Mouse (Mus musculus): ENCODE measurements around the gene Ksr1.

DNA sequence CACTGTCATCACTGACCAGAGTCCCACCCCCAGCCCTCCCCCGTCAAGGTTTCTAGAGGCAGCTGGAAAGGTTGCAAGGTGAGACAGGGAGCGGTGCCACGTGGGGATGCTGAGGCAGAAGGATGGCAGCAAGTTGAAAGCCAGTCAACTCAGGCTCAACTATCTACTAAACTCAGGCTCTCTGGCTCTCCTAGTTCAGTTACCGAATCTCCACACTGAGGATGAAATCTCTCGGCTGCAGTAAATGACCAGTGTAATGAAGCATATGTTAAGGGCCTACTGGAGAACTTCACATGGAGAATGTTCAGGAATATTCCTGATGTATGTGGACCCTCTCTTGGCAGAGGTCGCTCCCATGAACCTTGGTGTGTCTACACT lies 5.7 kb downstream of the Ksr1 start:
- no peak for TF ChIP-seq E2F4 (IDR thresholded peaks at IDR 0.05; ENCODE audit: insufficient replicate concordance, low read depth, low read length)
- no peak for TF ChIP-seq ZC3H11A (IDR thresholded peaks at IDR 0.05; ENCODE audit: low read depth, low read length)
- TF ChIP-seq CTCF (conservative IDR thresholded peaks at IDR 0.05 in 1 of 2, IDR thresholded peaks at IDR 0.05 in 1 of 2; ENCODE audit: low read depth in 2 of 2, low read length in 2 of 2) = no peak
